Mouse (Mus musculus) CD8-positive naive resting alpha-beta T cell, adult 2 months (primary cell): ENCODE measurements around the gene Asl.

Source experiments
- DNase-seq, 2 experiments: peaks; one replicate each; pipeline ENCODE4 v3.0.0; 2022; ENCODE audit warnings: low read depth in 2 of 2, low spot score in 2 of 2

The Asl gene

DNA sequence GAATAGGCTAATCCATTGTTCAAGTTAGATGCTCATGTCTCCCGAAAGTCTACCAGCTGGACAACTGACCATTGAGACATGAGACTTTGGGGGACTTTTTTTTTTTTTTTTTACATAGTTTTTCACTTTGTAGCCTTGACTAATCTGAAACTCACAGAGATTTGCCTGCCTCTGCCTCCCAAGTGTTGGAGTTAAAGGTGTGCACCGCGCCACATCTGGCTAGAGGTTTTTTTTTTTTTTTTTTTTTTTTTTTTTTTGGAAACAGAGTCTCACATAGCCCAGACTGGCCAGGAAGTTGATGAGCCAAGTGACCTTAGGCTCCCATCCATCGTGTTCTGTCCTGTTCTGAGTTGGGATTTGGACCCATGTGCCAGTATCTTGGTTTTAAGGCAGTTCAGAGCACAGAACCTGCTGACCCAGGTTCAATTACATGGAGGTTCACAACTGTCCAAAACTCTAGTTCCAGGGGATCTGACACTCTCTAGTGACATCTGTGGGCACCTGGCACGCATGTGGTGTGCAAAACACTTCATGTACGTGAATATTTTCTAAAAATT lies 20.9 kb downstream of the Asl start:
- no peak for DNase-seq

DNA sequence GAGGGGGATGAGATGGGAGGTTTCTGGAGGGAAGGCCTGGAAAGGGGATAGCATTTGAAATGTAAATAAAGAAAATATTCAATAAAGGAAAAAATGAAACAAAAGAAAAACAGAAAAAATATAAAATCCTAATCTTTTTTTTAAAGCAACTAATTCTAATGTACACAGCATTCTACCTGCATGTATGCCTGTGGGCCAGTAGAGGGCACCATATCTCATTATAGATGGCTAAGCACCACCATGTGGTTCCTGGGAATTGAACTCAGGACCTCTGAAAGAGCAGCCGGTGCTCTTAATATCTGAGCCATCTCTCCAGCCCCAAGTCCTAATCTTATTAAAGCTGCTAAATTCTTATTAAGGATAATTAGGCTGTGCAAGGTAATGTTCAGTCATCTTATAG lies 21.7 kb downstream of the Asl start:
- no peak for DNase-seq

DNA sequence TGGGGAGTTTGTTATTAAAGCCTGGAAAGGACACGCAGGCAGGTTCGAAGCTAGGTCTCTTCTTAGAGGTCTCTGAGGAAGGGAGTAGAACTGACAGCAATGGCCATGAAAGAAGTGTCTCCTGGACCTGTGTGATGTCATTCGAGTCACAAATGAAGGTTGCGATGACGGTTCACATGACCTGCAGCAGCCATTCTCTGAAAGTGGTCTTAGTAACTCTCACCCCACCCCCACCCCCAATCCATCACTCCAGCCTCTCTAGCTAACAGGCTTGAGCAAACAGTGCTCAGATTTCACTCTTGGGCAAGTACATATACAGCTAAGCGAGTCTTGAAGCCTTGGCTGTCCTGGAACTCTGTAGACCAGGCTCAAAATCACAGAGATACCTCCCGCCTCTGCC lies 25.8 kb downstream of the Asl start:
- DNase-seq = no peak

DNA sequence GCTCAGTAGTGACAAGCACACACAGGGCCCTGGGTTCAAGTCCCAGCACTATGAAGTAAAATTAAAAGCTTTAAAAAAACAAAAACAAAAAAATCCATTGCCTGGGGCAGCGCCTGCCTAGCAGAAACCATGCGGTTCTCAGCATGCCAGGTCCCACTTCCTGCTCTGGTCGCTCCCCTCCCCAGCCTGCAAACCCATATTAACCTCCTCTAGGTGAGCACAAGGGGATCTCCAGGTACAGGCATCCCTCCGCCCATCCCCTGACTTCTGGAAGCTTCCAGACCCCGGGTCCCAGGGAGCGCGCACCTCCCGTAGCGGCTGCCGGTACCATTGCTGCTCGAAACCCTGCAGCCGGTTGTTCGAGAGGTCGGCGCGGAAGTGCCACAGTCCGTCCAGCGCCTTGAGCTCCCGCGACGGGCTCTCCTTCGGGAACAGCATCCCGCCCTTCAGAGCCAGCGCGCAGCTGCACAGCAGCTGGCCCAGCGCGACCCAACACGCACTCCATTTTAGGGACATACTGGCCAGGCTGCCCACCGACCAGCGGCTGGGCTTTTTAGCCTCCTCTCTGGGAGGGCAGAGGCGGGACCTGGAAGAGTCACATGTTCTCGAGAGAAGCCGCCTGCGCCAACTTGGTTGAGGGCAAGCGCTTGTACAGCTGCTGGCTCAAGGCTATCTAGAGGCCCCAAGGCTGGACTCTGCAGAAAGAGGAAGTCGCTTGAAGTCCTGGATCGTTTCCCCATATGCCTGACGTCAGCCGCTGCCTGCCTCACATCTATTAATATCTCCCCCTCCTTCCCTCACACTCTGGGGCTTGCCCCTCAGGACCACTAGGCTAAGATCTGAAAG lies 26.5 kb downstream of the Asl start, which contains the start of gene Gusb:
TSS of gene Gusb (minus strand) at position 749 of the 846 bp plus-strand sequence.
- peak; percentile 25 to 38 for DNase-seq

DNA sequence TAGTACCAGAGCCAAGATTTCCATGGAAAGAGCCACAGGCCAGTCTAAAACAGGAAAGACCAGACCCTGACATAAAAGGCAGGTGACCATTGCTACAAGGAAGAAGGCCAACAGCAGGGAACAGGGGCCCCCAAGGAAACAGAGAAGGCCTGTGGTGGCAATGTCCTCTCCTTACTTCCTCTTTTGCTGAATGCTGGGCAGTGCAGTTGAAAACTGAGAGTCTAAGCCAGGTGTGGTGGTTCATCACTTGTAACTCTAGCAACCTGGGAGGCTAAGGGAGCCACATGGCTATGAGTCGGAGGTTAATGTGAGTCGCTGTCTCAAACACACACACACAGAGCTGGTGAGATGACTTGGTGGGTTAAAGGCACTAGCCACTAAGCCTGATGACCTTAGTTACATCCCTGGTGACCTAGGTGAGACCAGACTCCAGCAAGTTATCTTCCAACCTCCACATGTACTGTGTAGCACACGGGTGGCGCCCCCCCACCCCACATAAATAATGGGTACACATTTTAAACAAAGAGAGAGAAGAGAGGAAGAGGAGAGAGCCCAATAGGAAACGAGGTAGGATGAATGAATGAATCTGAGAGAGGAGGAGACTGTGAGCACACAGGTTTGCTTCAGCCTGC lies 27.6 kb downstream of the Asl start:
- no peak for DNase-seq

DNA sequence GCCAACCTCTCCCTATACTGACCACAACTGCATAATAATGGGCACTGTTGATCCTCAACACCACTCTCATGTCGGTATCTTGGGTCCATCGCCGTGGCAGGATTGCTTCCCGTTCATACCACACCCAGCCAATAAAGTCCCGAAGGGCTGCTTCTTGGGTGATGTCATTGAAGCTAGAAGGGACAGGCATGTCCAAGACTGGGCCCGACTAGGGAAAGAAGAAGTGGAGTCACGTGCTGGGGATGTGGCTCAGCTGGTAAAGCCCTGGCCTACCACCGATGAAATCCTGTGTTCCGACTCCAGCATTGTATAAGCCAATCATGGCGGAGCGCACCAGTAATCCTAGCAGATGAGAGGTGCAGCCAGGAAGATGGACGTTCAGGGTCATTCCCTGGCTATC lies 28.3 kb downstream of the Asl start:
- no peak for DNase-seq

DNA sequence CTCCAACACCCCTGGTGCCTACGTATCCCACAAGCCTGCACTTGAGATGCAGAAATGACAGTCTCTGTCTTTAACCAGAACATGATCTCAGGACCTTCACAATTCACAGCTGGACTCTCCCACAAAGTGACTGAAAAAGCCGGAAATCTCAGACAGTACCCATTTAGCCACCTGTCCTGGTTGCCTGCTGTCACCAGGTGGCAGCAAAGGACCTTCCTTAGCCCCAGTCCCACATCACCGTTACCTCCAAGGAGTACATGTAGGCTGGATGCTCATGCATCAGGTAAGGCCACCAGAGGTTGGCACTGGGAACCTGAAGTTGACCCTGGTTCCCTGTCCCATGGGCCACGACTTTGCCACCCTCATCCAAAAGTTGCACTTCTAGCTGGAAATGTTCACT lies 29.9 kb downstream of the Asl start:
- DNase-seq = peak; percentile 38 to 40

DNA sequence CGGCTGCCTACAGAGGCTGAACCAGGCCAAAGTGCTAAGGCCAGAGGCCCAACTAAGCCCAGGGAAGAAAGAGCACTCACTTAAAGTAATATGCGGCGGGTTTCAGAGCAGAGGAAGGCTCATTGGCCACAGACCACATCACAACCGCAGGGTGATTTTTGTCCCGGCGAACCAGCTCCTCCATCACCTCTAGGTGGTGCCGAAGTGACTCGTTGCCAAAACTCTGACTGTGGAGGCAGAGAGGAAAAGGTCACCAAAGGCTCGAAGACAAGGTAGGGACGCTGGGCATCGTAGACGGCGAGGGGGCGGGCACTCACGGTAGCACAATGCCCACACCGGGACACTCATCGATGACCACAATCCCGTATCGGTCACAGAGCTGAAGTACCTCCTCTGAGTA lies 31.3 kb downstream of the Asl start:
- DNase-seq = no peak

DNA sequence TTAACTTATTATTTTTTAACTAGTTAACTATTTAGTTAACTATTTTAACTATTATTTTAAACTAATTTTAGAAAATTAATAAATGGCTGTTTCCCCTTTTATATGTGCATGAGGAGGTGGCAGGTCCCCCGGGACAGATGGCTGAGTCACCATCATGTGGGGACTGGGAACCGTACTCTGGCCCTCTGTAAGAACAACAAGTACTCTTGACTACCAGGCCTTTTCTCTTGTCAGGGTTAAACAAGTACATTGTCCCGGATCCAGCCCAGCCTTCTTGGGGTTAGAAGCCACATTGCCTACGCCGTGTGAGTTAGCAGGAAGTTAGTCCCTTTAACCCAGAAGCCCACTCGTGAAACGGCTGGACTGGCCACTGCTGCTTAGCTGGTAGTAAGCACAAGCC lies 34.1 kb downstream of the Asl start:
- no peak for DNase-seq

DNA sequence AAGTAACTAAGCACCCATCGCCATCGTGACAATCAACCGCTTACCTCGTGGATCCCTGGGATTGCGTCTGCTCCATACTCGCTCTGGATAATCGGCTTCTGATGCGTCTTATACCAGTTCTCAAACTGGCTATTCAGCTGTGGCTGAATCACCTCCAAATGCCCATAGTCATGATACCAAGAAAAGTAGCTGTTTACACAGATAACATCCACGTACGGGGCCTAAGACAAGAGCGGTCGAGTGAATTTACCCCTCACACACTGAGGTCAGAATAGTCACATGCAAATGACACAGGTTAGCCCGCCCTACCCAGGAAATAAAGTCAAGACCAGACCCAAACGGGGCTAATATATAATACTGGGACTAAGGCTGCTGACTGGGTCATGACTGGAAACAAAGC lies 35.7 kb downstream of the Asl start:
- no peak for DNase-seq

DNA sequence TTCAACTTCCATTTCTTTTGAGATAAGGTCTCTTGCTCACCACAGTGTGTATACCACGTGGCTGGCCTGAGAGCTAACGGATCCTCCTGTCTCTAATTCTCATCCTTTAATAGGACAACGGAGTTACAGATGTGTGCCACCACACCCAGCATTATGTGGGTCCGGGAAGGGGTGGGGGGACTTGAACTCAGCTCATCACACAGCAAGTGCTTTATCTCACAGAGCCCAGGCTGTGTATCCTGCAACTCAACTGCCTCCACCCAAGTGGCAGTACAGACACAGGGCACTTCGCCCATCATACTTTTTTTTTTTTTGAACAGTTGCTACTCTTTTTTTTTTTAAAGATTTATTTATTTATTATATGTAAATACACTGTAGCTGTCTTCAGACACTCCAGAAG lies 37.1 kb downstream of the Asl start:
- DNase-seq = no peak

DNA sequence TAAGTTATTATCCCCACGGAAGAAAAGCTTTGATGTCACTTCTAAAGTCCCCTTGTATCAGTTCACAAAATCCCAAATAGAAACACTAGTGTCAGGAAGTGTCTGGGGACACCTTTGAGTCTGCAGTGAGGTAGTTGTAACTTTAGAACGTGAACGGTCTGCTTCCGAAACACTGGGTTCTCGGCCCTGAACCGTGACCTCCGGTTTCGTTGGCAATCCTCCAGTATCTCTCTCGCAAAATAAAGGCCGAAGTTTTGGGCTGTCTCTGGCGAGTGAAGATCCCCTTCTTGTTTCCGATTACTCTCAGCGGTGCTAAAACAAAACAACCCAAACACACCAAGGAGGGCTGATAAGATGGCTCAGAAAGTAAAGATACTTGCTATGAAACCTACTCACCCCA lies 39.7 kb downstream of the Asl start:
- no peak for DNase-seq

DNA sequence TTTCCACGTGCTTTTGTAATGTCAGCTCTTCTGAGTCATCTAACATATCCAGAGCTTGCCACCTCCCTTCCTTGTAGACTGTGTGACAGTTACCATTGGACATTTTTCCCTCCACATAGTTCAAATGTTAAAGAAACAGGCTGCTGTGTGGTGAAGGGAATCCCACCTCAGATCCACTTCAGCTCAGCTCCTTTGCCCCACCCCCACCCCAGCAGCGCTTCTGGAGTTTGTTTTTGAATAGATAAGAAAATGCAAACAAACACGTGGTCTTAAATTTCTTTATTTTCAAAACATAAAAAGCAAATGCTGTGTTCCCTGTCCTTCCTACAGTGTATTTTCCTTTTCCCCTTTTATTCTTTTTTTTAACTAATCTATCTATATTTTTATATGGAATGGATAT lies 48.8 kb downstream of the Asl start:
- no peak for DNase-seq

DNA sequence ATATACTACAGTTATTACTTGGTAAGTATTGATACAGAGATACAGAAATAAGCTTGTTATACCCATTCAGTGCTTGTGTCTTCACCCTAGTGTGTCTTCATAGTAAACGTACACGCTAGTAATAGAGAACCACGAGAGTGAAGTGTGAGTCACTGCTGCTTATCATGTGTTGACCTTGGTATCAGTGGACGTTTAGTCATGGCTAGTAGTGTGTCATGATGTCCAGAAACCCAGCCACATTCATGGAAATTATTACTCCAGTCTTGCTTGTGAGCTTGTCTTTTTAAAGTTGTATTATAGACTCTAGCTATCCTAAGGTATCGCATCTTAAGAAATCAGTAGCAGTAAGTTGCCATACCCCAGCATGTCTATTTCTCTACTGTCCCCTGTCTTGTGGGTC lies 50.4 kb downstream of the Asl start:
- DNase-seq = no peak

DNA sequence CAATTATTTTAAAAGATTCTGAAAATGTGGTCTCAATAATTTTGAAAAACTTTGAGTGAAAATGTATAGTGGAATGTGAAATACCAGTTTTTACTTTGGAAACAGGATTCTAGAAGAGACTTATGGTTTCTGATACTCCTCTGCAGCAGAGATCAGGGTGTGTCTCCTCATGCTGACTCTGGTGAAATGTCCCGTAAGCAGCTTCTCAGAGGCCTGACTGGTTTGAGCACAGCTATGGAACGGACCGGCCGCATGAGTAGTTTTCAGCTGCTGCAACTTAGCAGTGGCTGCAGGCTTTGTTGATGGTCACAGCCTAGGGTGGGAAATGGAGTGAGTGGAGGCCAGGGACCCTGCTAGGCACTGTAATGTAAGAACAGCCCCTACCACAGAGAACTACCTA lies 51.3 kb downstream of the Asl start:
- DNase-seq = no peak

DNA sequence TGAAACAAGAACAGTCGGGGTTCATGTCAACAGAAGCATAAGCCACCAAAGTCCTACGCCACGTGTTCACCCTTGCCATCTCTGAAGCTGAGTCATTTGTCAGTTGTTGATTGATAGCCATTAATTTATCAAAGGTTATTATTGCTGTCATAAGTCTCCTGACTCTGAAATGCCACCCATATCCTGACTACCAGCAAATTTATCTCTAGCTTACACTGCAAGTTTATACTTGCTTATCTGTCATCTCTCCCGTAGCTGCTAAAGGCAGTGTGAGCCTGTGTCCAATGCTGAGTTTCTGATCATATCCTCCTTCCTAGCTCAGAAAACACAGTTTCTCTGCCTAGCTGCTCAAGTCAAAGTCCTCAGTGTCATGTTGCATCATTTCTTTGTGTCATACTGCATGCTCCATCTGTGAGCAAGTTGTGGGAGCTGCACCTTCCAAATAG lies 54.2 kb downstream of the Asl start:
- no peak for DNase-seq

DNA sequence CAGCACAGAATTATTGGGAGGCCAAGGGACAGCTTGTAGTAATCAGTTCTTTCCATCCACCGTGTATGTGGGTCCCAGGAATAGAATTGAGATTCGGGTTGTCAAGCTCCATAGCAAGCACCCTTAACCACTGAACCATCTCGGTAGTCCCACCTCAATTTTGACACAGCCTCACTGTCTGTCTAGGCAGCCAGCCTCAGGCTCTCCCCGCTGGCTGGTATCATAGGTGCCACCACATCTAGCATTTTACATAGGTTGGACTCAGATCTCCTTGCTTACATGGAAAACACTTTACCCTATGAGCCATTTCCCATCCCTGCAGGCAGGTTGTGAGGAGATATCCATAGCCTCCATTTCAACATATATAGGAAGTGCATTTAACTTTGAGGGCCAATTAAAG lies 54.7 kb downstream of the Asl start:
- DNase-seq = no peak

DNA sequence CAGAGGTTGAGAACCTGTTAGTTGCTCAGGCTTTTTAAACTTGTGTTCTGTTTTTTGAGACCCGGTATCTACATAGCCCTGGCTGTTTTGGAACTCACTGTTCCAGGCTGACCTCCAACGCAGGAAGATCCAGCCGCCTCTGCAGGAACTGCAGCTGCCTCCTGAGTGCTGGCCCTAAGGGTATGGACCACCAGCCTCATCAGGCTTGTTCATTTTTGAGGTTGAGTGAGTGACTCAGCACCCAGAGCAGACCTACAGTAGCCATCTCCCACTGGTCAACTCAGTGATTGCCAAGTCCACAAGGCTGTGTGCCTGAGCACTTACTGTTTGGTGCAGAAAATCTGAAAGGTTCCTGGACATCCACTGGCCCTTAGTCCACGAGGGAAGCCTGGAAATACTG lies 57.6 kb downstream of the Asl start:
- no peak for DNase-seq

DNA sequence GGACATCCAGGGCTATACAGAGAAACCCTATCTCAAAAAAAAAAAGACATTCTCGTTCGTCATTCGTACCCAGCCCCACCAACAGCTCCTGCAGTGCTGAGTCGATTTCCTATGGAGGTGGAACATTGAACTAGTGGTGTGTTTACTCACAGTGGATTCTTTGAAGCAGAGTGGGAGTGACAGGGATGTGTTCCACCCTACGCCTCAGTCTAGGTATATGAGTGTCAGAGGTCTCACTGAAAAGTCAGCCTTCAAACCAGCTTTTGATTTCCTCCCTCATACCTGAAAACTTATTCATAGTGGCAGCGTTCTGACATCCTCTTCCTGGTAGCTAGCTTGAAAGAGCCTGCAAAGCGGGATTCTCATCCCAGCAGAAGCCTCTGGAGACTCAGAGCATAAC lies 60.6 kb downstream of the Asl start:
- DNase-seq = no peak

DNA sequence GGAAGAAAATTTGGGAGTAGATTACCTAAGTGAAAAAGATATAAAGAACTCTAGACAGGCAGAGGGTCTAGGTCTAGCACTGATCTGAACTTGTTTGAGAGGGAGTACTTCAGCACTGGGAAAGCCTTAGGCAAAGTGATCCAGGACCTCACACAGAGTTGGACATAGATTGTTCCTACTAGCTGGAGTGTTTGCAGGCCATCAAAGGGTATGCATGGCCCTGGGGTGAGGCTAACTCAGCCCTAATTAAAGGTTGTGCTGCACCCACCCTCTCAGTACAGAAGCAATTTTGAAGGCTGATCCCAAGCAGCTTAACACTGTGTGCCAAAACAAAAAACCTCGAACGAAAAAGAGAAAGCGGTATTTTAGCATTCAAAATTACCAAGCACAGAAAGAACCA lies 62.6 kb downstream of the Asl start:
- DNase-seq = no peak

DNA sequence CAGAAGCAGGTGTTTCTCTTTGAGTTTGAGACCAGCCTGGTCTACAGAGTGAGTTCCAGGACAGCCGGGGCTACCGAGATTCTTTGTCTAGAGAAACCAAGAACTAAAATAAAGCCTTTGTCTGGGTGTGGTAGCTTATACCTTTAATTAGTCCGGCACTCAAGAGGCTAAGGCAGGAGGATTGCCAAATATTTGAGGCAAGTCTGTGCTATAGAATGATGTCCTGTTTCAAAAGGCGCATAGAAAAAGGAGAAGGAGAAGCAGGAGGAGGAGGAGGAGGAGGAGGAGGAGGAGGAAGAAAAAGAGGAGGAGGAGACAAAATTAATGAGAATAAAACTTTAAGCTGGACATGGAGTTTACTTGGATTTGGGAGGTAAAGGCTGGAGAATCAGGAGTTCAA lies 65.8 kb downstream of the Asl start:
- no peak for DNase-seq
